Mouse (Mus musculus) heart, adult 2 months (tissue): ENCODE measurements at regions not wholly inside any gene's neighbourhood (a gene's known extent, or its start where the extent isn't known, plus 50 kb on each side); places are given as distances from the start of the nearest gene placed in this dataset.

Source experiments
- DNase-seq, 2 experiments: peaks; one replicate each; pipeline ENCODE4 v3.0.0; 2021
- H3K27ac ChIP-seq: fragments of 200-600 bp; 2 replicates; pipeline ENCODE4 v1.8.1; 2022
- H3K27me3 ChIP-seq: fragments of 200-500 bp; 2 replicates; pipeline ENCODE4 v1.6.1; 2012; ENCODE audit warnings: mild to moderate bottlenecking, low read length, inconsistent platforms, mixed read lengths; ENCODE audit not compliant: control insufficient read depth, insufficient read depth
- H3K36me3 ChIP-seq: fragments of 200-500 bp; 2 replicates; pipeline ENCODE4 v1.6.1; 2012; ENCODE audit warnings: low read length, inconsistent platforms; ENCODE audit not compliant: control insufficient read depth, insufficient read depth
- H3K4me1 ChIP-seq: fragments of 200-500 bp; 2 replicates; pipeline ENCODE4 v1.6.1; 2011; ENCODE audit warnings: low read length; ENCODE audit not compliant: control insufficient read depth, insufficient read depth
- H3K4me3 ChIP-seq: fragments of 200-600 bp; 2 replicates; pipeline ENCODE4 v1.8.1; 2022
- H3K79me2 ChIP-seq: fragments of 200-500 bp; replicated peaks from 2 replicates; pipeline ENCODE4 v1.6.1; 2012; ENCODE audit warnings: mild to moderate bottlenecking, inconsistent platforms, low read length, moderate library complexity, mixed read lengths; ENCODE audit not compliant: control insufficient read depth, insufficient read depth
- H3K9ac ChIP-seq: fragments of 200-500 bp; 2 replicates; pipeline ENCODE4 v1.6.1; 2012; ENCODE audit warnings: low read depth, mild to moderate bottlenecking, control low read depth, inconsistent platforms, low read length, mixed read lengths
- CTCF ChIP-seq: fragments of 200-600 bp; IDR thresholded peaks from 2 replicates; pipeline ENCODE4 v1.8.1; 2022; ENCODE audit warnings: antibody characterized with exemption, mild to moderate bottlenecking, moderate library complexity
- EP300 ChIP-seq: fragments of 200-500 bp; IDR thresholded peaks from 2 replicates; pipeline ENCODE4 v1.6.1; 2011; ENCODE audit warnings: low read depth, low read length, control low read depth; ENCODE audit not compliant: insufficient read depth
- POLR2A ChIP-seq: fragments of 200-500 bp; IDR thresholded peaks from 2 replicates; pipeline ENCODE4 v1.6.1; 2011; ENCODE audit warnings: mild to moderate bottlenecking, low read depth, low read length, control low read depth; ENCODE audit not compliant: insufficient read depth
- WGBS: fragments of 180-500 bp; shearing (Covaris S2); methylation state at CpG from one replicate; pipeline ENCODE4 v1.1.7; 2018; 5-methylcytosine and 5-hydroxymethylcytosine counted together
- intact Hi-C: fragments of 180-260 bp; cut with DNase I; formaldehyde crosslinking; loops from one replicate; pipeline ENCODE4 v1.15.1; 2025

GRCm38 (mm10) chr1:75706126-75706525, 160.1 kb downstream of the Slc4a3 start:
- Histone ChIP-seq H3K4me1 (no peaks in the 10 kb centered on the region), H3K9ac (no peak overlapping the region), H3K36me3 (no peaks in the 10 kb centered on the region), H3K4me3 (no peak overlapping the region), H3K27me3 (no peaks in the 10 kb centered on the region), H3K79me2 (no peaks in the 10 kb centered on the region), H3K27ac (no peak overlapping the region)
- WGBS, result 82% methylated on average over 9 of the region's 9 CpGs
- TF ChIP-seq CTCF (no peak), EP300 (no peak), POLR2A (no peak)
- intact Hi-C loops, result no loop called here
- no peak for DNase-seq

- Histone ChIP-seq H3K36me3 (no peaks in the 10 kb centered on the region), H3K79me2 (no peaks in the 10 kb centered on the region), H3K4me3 (no peak overlapping the region), H3K27ac (no peak overlapping the region), H3K9ac (no peak overlapping the region), H3K4me1 (no peaks in the 10 kb centered on the region), H3K27me3 (no peaks in the 10 kb centered on the region)
- intact Hi-C loops, result no loop called here
- TF ChIP-seq EP300 (no peak), POLR2A (no peak), CTCF (no peak)
- WGBS, result 84% methylated on average over 5 of the region's 5 CpGs
- DNase-seq, result no peak
Measured at GRCm38 (mm10) chr1:75723431-75723830, 177.4 kb downstream of the Slc4a3 start.

GRCm38 (mm10) chr1:75725329-75725728, 179.3 kb downstream of the Slc4a3 start:
- H3K9ac ChIP-seq, result no peak overlapping the region
- no peaks in the 10 kb centered on the region for H3K36me3 ChIP-seq
- H3K79me2 ChIP-seq, result no peaks in the 10 kb centered on the region
- TF ChIP-seq EP300 (no peak), POLR2A (no peak), CTCF (no peak)
- H3K4me3 ChIP-seq, result no peak overlapping the region
- WGBS, result 78% methylated on average over 2 of the region's 2 CpGs
- no peak overlapping the region for H3K27ac ChIP-seq
- intact Hi-C loops, result no loop called here
- no peak for DNase-seq
- no peaks in the 10 kb centered on the region for H3K4me1 ChIP-seq
- no peaks in the 10 kb centered on the region for H3K27me3 ChIP-seq

- 61% methylated on average over 2 of the region's 2 CpGs for WGBS
- DNase-seq, result no peak
- no peak for TF ChIP-seq EP300
- Histone ChIP-seq H3K36me3 (no peaks in the 10 kb centered on the region), H3K4me1 (no peaks in the 10 kb centered on the region), H3K4me3 (no peak overlapping the region), H3K79me2 (no peaks in the 10 kb centered on the region), H3K27ac (no peak overlapping the region), H3K9ac (no peak overlapping the region), H3K27me3 (no peaks in the 10 kb centered on the region)
- intact Hi-C loops, result no loop called here
Measured at GRCm38 (mm10) chr1:75728859-75729258, 182.8 kb downstream of the Slc4a3 start.

- no peak for TF ChIP-seq CTCF
- no peak for TF ChIP-seq EP300
- no peak for TF ChIP-seq POLR2A
- no peak overlapping the region for H3K27ac ChIP-seq
- 62% methylated on average over 4 of the region's 4 CpGs for WGBS
Measured at GRCm38 (mm10) chr1:75733791-75734190, 187.7 kb downstream of the Slc4a3 start.

GRCm38 (mm10) chr1:75738651-75739050, 192.6 kb downstream of the Slc4a3 start:
- WGBS, result 63% methylated on average over 5 of the region's 5 CpGs
- Histone ChIP-seq H3K27ac (no peak overlapping the region), H3K27me3 (no peaks in the 10 kb centered on the region), H3K4me3 (no peak overlapping the region), H3K36me3 (no peaks in the 10 kb centered on the region), H3K79me2 (no peaks in the 10 kb centered on the region), H3K4me1 (no peaks in the 10 kb centered on the region), H3K9ac (no peak overlapping the region)
- TF ChIP-seq POLR2A (no peak), CTCF (no peak), EP300 (no peak)
- intact Hi-C loops, result no loop called here
- DNase-seq, result no peak

More at GRCm38 (mm10) chr1:75733791-75734190, 187.7 kb downstream of the Slc4a3 start:
- no peak for DNase-seq
- Histone ChIP-seq H3K27me3 (no peaks in the 10 kb centered on the region), H3K79me2 (no peaks in the 10 kb centered on the region), H3K4me1 (no peaks in the 10 kb centered on the region), H3K4me3 (no peak overlapping the region), H3K36me3 (no peaks in the 10 kb centered on the region), H3K9ac (no peak overlapping the region)
- intact Hi-C loops, result no loop called here
